Mouse (Mus musculus): ENCODE results near the gene AL732309.1.

AL732309.1 gene

GRCm38 (mm10) chr2:25246183-25247072, at the start of gene AL732309.1:
TSS of gene AL732309.1 (minus strand) at chr2:25246863.
- no peak for DNase-seq

GRCm38 (mm10) chr2:25293706-25294105, 47.0 kb upstream of the AL732309.1 start:
- no peak for DNase-seq

GRCm38 (mm10) chr2:25292856-25293255, 46.2 kb upstream of the AL732309.1 start:
- DNase-seq: peak; percentile 83

GRCm38 (mm10) chr2:25292054-25292544, 45.4 kb upstream of the AL732309.1 start:
- no peak for DNase-seq

GRCm38 (mm10) chr2:25291184-25292053, 44.8 kb upstream of the AL732309.1 start:
- no peak for DNase-seq

GRCm38 (mm10) chr2:25290816-25291130, 44.1 kb upstream of the AL732309.1 start:
- DNase-seq: peak; percentile 74

GRCm38 (mm10) chr2:25290101-25290815, 43.6 kb upstream of the AL732309.1 start:
- DNase-seq: peak; percentile 80

GRCm38 (mm10) chr2:25289651-25290050, 43.0 kb upstream of the AL732309.1 start, which contains the start of gene Lrrc26:
TSS of gene Lrrc26 (plus strand) at chr2:25289915.
- DNase-seq: no peak

- no peak for DNase-seq
These were observed 42.2 kb upstream of the AL732309.1 start for GRCm38 (mm10) chr2:25288734-25289345.

- no peak for DNase-seq
These were observed 41.4 kb upstream of the AL732309.1 start, which contains the start of gene Tmem210 for GRCm38 (mm10) chr2:25287927-25288649. TSS of gene Tmem210 (plus strand) at chr2:25288145.

- peak; percentile 62 for DNase-seq
These were observed 40.4 kb upstream of the AL732309.1 start for GRCm38 (mm10) chr2:25286837-25287636.

- no peak for DNase-seq
These were observed 39.7 kb upstream of the AL732309.1 start for GRCm38 (mm10) chr2:25286314-25286713.

- DNase-seq: no peak
These were observed 38.9 kb upstream of the AL732309.1 start for GRCm38 (mm10) chr2:25285551-25285950.

- peak; percentile 88 for DNase-seq
These were observed 32.5 kb upstream of the AL732309.1 start for GRCm38 (mm10) chr2:25278928-25279882.

GRCm38 (mm10) chr2:25273010-25273409, 26.3 kb upstream of the AL732309.1 start:
- DNase-seq: no peak

- DNase-seq: no peak
These were observed 25.9 kb upstream of the AL732309.1 start for GRCm38 (mm10) chr2:25272515-25272914.

- DNase-seq: peak; percentile 97
These were observed 25.3 kb upstream of the AL732309.1 start, which contains the start of the genes Ssna1 and Anapc2 for GRCm38 (mm10) chr2:25271827-25272511. TSS of gene Ssna1 (minus strand) at chr2:25272438. TSS of gene Anapc2 (plus strand) at chr2:25272478.

- no peak for DNase-seq
These were observed 21.2 kb upstream of the AL732309.1 start for GRCm38 (mm10) chr2:25267746-25268309.
